Mouse (Mus musculus) ES-Bruce4 (cell line): ENCODE results near the gene A830005F24Rik. TPM values are rescaled to one million over a fixed set of nuclear protein-coding genes. Genes with fewer than 3 reads are reported as not detected.

Experiments
- H3K27ac ChIP-seq: 2 replicates; pipeline ENCODE4 v1.5.1; 2012; ENCODE audit warnings: low read length, inconsistent platforms; ENCODE audit not compliant: insufficient read depth
- H3K27me3 ChIP-seq: 2 replicates; pipeline ENCODE4 v1.6.1; 2012; ENCODE audit warnings: mild to moderate bottlenecking, low read length, inconsistent platforms; ENCODE audit not compliant: control insufficient read depth, poor library complexity, insufficient read depth, severe bottlenecking
- H3K36me3 ChIP-seq: 2 replicates; pipeline ENCODE4 v1.6.1; 2012; ENCODE audit warnings: inconsistent platforms, mild to moderate bottlenecking, low read length, moderate library complexity; ENCODE audit not compliant: control insufficient read depth, poor library complexity, insufficient read depth, severe bottlenecking
- H3K4me1 ChIP-seq: one replicate; pipeline ENCODE4 v1.8.1; 2011; ENCODE audit warnings: low read length; ENCODE audit not compliant: control insufficient read depth, insufficient read depth
- H3K4me3 ChIP-seq: 2 replicates; pipeline ENCODE4 v1.5.1; 2011; ENCODE audit warnings: low read depth, mild to moderate bottlenecking, low read length
- H3K9ac ChIP-seq: 2 replicates; pipeline ENCODE4 v1.6.1; 2012; ENCODE audit warnings: low read depth, mild to moderate bottlenecking, inconsistent platforms; ENCODE audit not compliant: poor library complexity, severe bottlenecking
- H3K9me3 ChIP-seq: replicated peaks from 2 replicates; pipeline ENCODE4 v1.6.1; 2012; ENCODE audit warnings: mild to moderate bottlenecking, low read length, inconsistent platforms; ENCODE audit not compliant: control insufficient read depth, poor library complexity, insufficient read depth, severe bottlenecking
- CTCF ChIP-seq: IDR thresholded peaks from one replicate; pipeline ENCODE4 v1.8.1; 2011; ENCODE audit warnings: low read depth, low read length
- EP300 ChIP-seq: IDR thresholded peaks from 2 replicates; pipeline ENCODE4 v1.6.1; 2011; ENCODE audit warnings: low read depth, low read length; ENCODE audit not compliant: insufficient read depth
- POLR2A ChIP-seq: IDR thresholded peaks from one replicate; pipeline ENCODE4 v1.8.1; 2011; ENCODE audit warnings: low read length; ENCODE audit not compliant: insufficient read depth
- polyA plus RNA-seq: library from polyadenylated mRNA; stranded (reverse); fragments of >200 nt; gene quantifications from 2 replicates; pipeline ENCODE4 v1.2.4, GENCODE M21; 2011; ENCODE audit warnings: low read depth; ENCODE audit not compliant: missing spikeins, insufficient read depth, insufficient read length

A830005F24Rik gene
- polyA plus RNA-seq, 1 experiment: not detected

DNA sequence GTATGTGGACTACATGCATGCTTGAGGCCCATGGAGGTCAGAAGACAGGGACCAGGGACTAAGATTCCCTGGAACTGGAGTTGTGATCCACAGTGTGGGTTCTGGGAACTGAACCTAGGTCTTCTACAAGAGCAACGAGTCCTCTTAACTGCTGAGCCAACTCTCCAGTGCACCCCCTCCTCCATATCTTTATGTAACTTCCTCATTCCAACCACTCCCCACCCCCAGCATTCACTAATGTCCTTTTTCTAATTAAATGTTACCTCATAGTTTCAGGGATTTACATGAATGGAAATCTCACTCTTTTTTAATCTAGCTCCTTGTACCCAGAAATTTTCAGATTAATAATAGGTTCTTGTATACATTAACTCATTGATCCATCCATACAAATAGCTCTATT is 42.6 kb downstream of the A830005F24Rik start:
- Histone ChIP-seq H3K27me3 (no peaks in the 10 kb centered on the region), H3K4me3 (no peak overlapping the region), H3K27ac (no peak overlapping the region), H3K36me3 (no peaks in the 10 kb centered on the region), H3K9ac (no peak overlapping the region), H3K4me1 (no peaks in the 10 kb centered on the region), H3K9me3 (no peaks in the 10 kb centered on the region)
- TF ChIP-seq EP300: no peak
- TF ChIP-seq POLR2A: no peak
- TF ChIP-seq CTCF: no peak

DNA sequence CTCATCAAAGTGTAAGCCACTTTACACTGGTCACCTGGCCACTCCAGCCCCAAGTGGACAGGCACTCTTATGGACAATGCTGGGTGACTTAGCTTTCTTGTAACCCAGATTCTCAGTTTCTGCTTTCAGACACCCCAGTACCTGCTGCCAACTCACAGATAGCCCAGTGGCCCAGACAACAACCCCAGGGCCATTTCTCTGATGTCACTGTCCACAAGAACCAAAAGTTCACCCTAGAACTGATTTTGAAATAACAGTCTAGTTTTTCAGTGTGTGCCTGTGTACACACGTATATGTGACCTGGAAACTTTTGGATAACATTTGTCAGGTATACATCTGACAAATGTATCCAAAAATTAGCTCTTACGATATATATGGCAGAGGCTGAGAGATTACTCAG is 48.1 kb downstream of the A830005F24Rik start:
- H3K4me1 ChIP-seq: no peaks in the 10 kb centered on the region
- no peak overlapping the region for H3K4me3 ChIP-seq
- H3K9me3 ChIP-seq: no peaks in the 10 kb centered on the region
- TF ChIP-seq POLR2A (no peak), EP300 (no peak), CTCF (no peak)
- H3K27me3 ChIP-seq: no peaks in the 10 kb centered on the region
- H3K27ac ChIP-seq: no peak overlapping the region
- H3K9ac ChIP-seq: no peak overlapping the region
- H3K36me3 ChIP-seq: no peaks in the 10 kb centered on the region

DNA sequence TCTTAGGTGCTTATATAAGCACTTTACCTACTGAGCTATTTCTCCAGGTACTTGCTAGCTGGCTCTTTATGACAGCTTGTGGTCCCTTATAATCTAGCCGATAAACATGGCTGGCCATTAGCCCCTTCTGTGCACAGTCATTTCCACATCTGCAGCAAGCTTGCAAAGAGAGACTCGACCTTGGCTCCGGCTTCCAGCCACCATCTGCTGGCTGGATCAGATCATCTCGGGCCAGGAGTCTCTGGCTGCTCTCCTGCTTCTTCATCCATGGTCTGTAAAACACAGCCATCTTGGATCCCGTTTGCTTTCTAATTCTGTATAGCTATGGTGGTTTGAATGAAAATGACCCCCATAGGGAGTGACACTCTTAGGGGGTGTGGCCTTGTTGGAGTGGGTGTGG is 49.0 kb downstream of the A830005F24Rik start:
- H3K9me3 ChIP-seq: no peaks in the 10 kb centered on the region
- H3K27me3 ChIP-seq: no peaks in the 10 kb centered on the region
- H3K27ac ChIP-seq: no peak overlapping the region
- H3K4me1 ChIP-seq: no peaks in the 10 kb centered on the region
- H3K4me3 ChIP-seq: no peak overlapping the region
- TF ChIP-seq POLR2A (no peak), CTCF (no peak), EP300 (no peak)
- H3K36me3 ChIP-seq: no peaks in the 10 kb centered on the region
- no peak overlapping the region for H3K9ac ChIP-seq

Other genes starting within 250 kb of the A830005F24Rik start
- gene Zfp169, start 119 bp upstream of the A830005F24Rik start, polyA plus RNA-seq: 4.4 and 10.8 TPM in 2 replicates
- 6.2 and 7.0 TPM in 2 replicates for gene Ptpdc1, start 112.1 kb downstream of the A830005F24Rik start, polyA plus RNA-seq
- 0.57 and 1.1 TPM in 2 replicates for gene Barx1, start 149.4 kb downstream of the A830005F24Rik start, polyA plus RNA-seq